Mouse (Mus musculus) cerebellum, postnatal 10 days (tissue): ENCODE data around the gene Mospd3.

ENCODE experiments used
- DNase-seq, 2 experiments: peaks; one replicate each; pipeline ENCODE4 v3.0.0; 2021; ENCODE audit warnings: mixed read lengths in 2 of 2

The Mospd3 gene

GRCm38 (mm10) chr5:137570691-137571586 lies 29.9 kb downstream of the Mospd3 start:
- DNase-seq: no peak

GRCm38 (mm10) chr5:137570181-137570580 lies 30.7 kb downstream of the Mospd3 start:
- DNase-seq: no peak

GRCm38 (mm10) chr5:137569665-137570064 lies 31.2 kb downstream of the Mospd3 start, which contains the start of gene Tfr2:
Tfr2 (plus strand) TSS chr5:137569840.
- no peak for DNase-seq

- no peak for DNase-seq
Observed at GRCm38 (mm10) chr5:137569031-137569430, 31.8 kb downstream of the Mospd3 start.

- no peak for DNase-seq
Observed at GRCm38 (mm10) chr5:137568223-137568798, 32.5 kb downstream of the Mospd3 start.

GRCm38 (mm10) chr5:137566416-137566815 lies 34.4 kb downstream of the Mospd3 start:
- no peak for DNase-seq

GRCm38 (mm10) chr5:137565744-137566143 lies 35.1 kb downstream of the Mospd3 start:
- no peak for DNase-seq

- no peak for DNase-seq
Observed at GRCm38 (mm10) chr5:137562965-137563364, 37.9 kb downstream of the Mospd3 start.

- no peak for DNase-seq
Observed at GRCm38 (mm10) chr5:137561556-137561955, 39.3 kb downstream of the Mospd3 start.

GRCm38 (mm10) chr5:137553898-137554297 lies 47.0 kb downstream of the Mospd3 start:
- peak in 1 of 2 experiments; percentile 45 for DNase-seq

- DNase-seq: peak; percentile 99
Observed at GRCm38 (mm10) chr5:137553411-137553837, 47.4 kb downstream of the Mospd3 start, which contains the start of gene Actl6b. Actl6b (plus strand) TSS chr5:137553517.

GRCm38 (mm10) chr5:137553000-137553399 lies 47.9 kb downstream of the Mospd3 start:
- no peak for DNase-seq

GRCm38 (mm10) chr5:137551119-137551518 lies 49.7 kb downstream of the Mospd3 start:
- DNase-seq: peak; percentile 61 to 62

GRCm38 (mm10) chr5:137549840-137550239 lies 51.0 kb downstream of the Mospd3 start:
- no peak for DNase-seq
